Mouse (Mus musculus) induced T-regulatory cell, adult 2 months (primary cell): ENCODE results near the gene Hint3.
A peak's percentile ranks its signal among the peaks of the same experiment; 100 is the strongest.
"Not testable (repeated sequence)": the region's sequence is repeated elsewhere in the genome, so short reads cannot be mapped to it uniquely, and the experiment has no call there.

Experiments used
- DNase-seq: peaks from one replicate; pipeline ENCODE4 v3.0.0-alpha.2; 2012; ENCODE audit warnings: low read depth

Hint3 gene

GRCm38 (mm10) chr10:30629513-30629912 lies at the start of gene Hint3:
Gene Hint3, minus strand, starts transcription at chr10:30629632.
- no peak for DNase-seq

GRCm38 (mm10) chr10:30678051-30678450 lies 48.6 kb upstream of the Hint3 start:
- no peak for DNase-seq

- no peak for DNase-seq
These were observed 45.4 kb upstream of the Hint3 start for GRCm38 (mm10) chr10:30674825-30675224.

GRCm38 (mm10) chr10:30666580-30666979 lies 37.1 kb upstream of the Hint3 start:
- DNase-seq: no peak

GRCm38 (mm10) chr10:30660564-30661328 lies 31.3 kb upstream of the Hint3 start:
- DNase-seq: peak; percentile 25

GRCm38 (mm10) chr10:30655655-30656054 lies 26.2 kb upstream of the Hint3 start:
- DNase-seq: peak; percentile 87

GRCm38 (mm10) chr10:30647681-30648080 lies 18.2 kb upstream of the Hint3 start:
- no peak for DNase-seq

GRCm38 (mm10) chr10:30638216-30638615 lies 8.8 kb upstream of the Hint3 start:
- no peak for DNase-seq

- peak; percentile 31 for DNase-seq
These were observed 7.2 kb upstream of the Hint3 start for GRCm38 (mm10) chr10:30636474-30637154.

- no peak for DNase-seq
These were observed 3.3 kb upstream of the Hint3 start for GRCm38 (mm10) chr10:30632718-30633117.

- DNase-seq: no peak
These were observed 545 bp upstream of the Hint3 start for GRCm38 (mm10) chr10:30629977-30630376.

GRCm38 (mm10) chr10:30628444-30628843 lies 988 bp downstream of the Hint3 start:
- DNase-seq: not testable (repeated sequence)

GRCm38 (mm10) chr10:30627548-30627947 lies 1.9 kb downstream of the Hint3 start:
- peak; percentile 24 for DNase-seq

- DNase-seq: no peak
These were observed 5.0 kb downstream of the Hint3 start for GRCm38 (mm10) chr10:30624161-30625019.

GRCm38 (mm10) chr10:30622928-30623327 lies 6.5 kb downstream of the Hint3 start:
- peak; percentile 50 for DNase-seq

- no peak for DNase-seq
These were observed 10.6 kb downstream of the Hint3 start for GRCm38 (mm10) chr10:30618918-30619210.

- peak; percentile 99 for DNase-seq
These were observed 11.1 kb downstream of the Hint3 start for GRCm38 (mm10) chr10:30618091-30618917.

GRCm38 (mm10) chr10:30613039-30613438 lies 16.4 kb downstream of the Hint3 start:
- DNase-seq: no peak

GRCm38 (mm10) chr10:30609614-30610013 lies 19.8 kb downstream of the Hint3 start:
- no peak for DNase-seq

GRCm38 (mm10) chr10:30608109-30608508 lies 21.3 kb downstream of the Hint3 start:
- no peak for DNase-seq

GRCm38 (mm10) chr10:30600542-30600966 lies 28.9 kb downstream of the Hint3 start, which contains the start of gene Trmt11:
Gene Trmt11, minus strand, starts transcription at chr10:30600749.
- DNase-seq: peak; percentile 90

GRCm38 (mm10) chr10:30600094-30600534 lies 29.3 kb downstream of the Hint3 start:
- DNase-seq: no peak
